Mouse (Mus musculus) MEL (cell line): ENCODE results near the gene Cnih3. TPM values are rescaled to one million over a fixed set of nuclear protein-coding genes. Genes with fewer than 3 reads are reported as not detected.

Source experiments
- DNase-seq: peaks from one replicate; pipeline ENCODE4 v3.0.0; 2011; ENCODE audit warnings: low read depth, low spot score
- H3K27ac ChIP-seq: 2 replicates; pipeline ENCODE4 v1.5.1; 2012; ENCODE audit warnings: low read depth, mild to moderate bottlenecking, control low read depth, low read length, moderate library complexity; ENCODE audit not compliant: control insufficient read depth
- H3K27me3 ChIP-seq, 2 experiments: fragments of 150-350 bp in 1 of 2; sonication (generic) in 1 of 2; 2 replicates each; pipeline ENCODE4 v1.6.1; 2012; ENCODE audit warnings: low read length in 2 of 2, mild to moderate bottlenecking in 2 of 2, improper control_type of control experiment in 1 of 2, moderate library complexity in 1 of 2; ENCODE audit not compliant: insufficient read depth in 2 of 2, control insufficient read depth in 1 of 2
- H3K36me3 ChIP-seq, 2 experiments: 2 replicates each; pipeline ENCODE4 v1.6.1; 2012 to 2014; ENCODE audit warnings: low read length in 2 of 2, improper control_type of control experiment in 1 of 2, inconsistent platforms in 1 of 2, mild to moderate bottlenecking in 1 of 2; ENCODE audit not compliant: insufficient read depth in 2 of 2, control insufficient read depth in 1 of 2
- H3K4me1 ChIP-seq, 2 experiments: fragments of 150-350 bp in 1 of 2; sonication (generic) in 1 of 2; 2 replicates each; pipeline ENCODE4 v1.6.1; 2012; ENCODE audit warnings: low read length in 2 of 2, improper control_type of control experiment in 1 of 2, mild to moderate bottlenecking in 1 of 2; ENCODE audit not compliant: insufficient read depth in 2 of 2, control insufficient read depth in 1 of 2
- H3K4me3 ChIP-seq, 2 experiments: fragments of 150-350 bp in 1 of 2; sonication (generic) in 1 of 2; 2 replicates each; pipeline ENCODE4 v1.5.1; 2012; ENCODE audit warnings: low read depth in 2 of 2, low read length in 2 of 2, mild to moderate bottlenecking in 2 of 2, moderate library complexity in 2 of 2, control low read depth in 1 of 2, improper control_type of control experiment in 1 of 2; ENCODE audit not compliant: control insufficient read depth in 1 of 2, insufficient read depth in 1 of 2
- H3K79me2 ChIP-seq: 2 replicates; pipeline ENCODE4 v1.6.1; 2012; ENCODE audit warnings: mild to moderate bottlenecking, low read length, moderate library complexity; ENCODE audit not compliant: control insufficient read depth, poor library complexity, insufficient read depth
- H3K9ac ChIP-seq: 2 replicates; pipeline ENCODE4 v1.6.1; 2012; ENCODE audit warnings: low read depth, mild to moderate bottlenecking, control low read depth, low read length, moderate library complexity; ENCODE audit not compliant: control insufficient read depth, poor library complexity, severe bottlenecking
- H3K9me3 ChIP-seq: fragments of 150-350 bp; sonication (generic); replicated peaks from 2 replicates; pipeline ENCODE4 v1.6.1; 2012; ENCODE audit warnings: mild to moderate bottlenecking, low read length, improper control_type of control experiment, moderate library complexity; ENCODE audit not compliant: insufficient read depth
- CTCF ChIP-seq, 3 experiments: IDR thresholded peaks in 2 of 3; conservative IDR thresholded peaks in 1 of 3; 2 replicates each; pipeline ENCODE4 v1.5.1; 2011 to 2012; ENCODE audit warnings: low read length in 3 of 3, low read depth in 2 of 3, mild to moderate bottlenecking in 2 of 3, improper control_type of control experiment in 1 of 3, inconsistent platforms in 1 of 3, mixed read lengths in 1 of 3, moderate library complexity in 1 of 3; ENCODE audit not compliant: control insufficient read depth in 1 of 3, insufficient read depth in 1 of 3, poor library complexity in 1 of 3, severe bottlenecking in 1 of 3
- E2F4 ChIP-seq: IDR thresholded peaks from 2 replicates; pipeline ENCODE4 v1.6.1; 2011; ENCODE audit warnings: low read depth, low read length, improper control_type of control experiment, borderline replicate concordance
- ELF1 ChIP-seq: IDR thresholded peaks from 2 replicates; pipeline ENCODE4 v1.6.1; 2014; ENCODE audit warnings: low read depth, mild to moderate bottlenecking, inconsistent platforms, low read length, improper control_type of control experiment, moderate library complexity
- GABPA ChIP-seq: IDR thresholded peaks from 2 replicates; pipeline ENCODE4 v1.6.1; 2012; ENCODE audit warnings: low read depth, mild to moderate bottlenecking, inconsistent platforms, low read length, improper control_type of control experiment, moderate library complexity
- HCFC1 ChIP-seq: IDR thresholded peaks from 2 replicates; pipeline ENCODE4 v1.6.1; 2012; ENCODE audit warnings: low read depth, mild to moderate bottlenecking, inconsistent platforms, low read length, improper control_type of control experiment, moderate library complexity
- KAT2A ChIP-seq: conservative IDR thresholded peaks from 2 replicates; pipeline ENCODE4 v1.6.1; 2012; ENCODE audit warnings: low read depth, low read length, improper control_type of control experiment, inconsistent platforms
- MAFK ChIP-seq: IDR thresholded peaks from 2 replicates; pipeline ENCODE4 v1.6.1; 2011; ENCODE audit warnings: low read depth, mild to moderate bottlenecking, low read length, improper control_type of control experiment, borderline replicate concordance
- MAX ChIP-seq: IDR thresholded peaks from 2 replicates; pipeline ENCODE4 v1.6.1; 2011; ENCODE audit warnings: low read length, improper control_type of control experiment
- NELFE ChIP-seq: IDR thresholded peaks from 2 replicates; pipeline ENCODE4 v1.6.1; 2011; ENCODE audit warnings: low read depth, low read length, improper control_type of control experiment
- NRF1 ChIP-seq: IDR thresholded peaks from 2 replicates; pipeline ENCODE4 v1.6.1; 2014; ENCODE audit warnings: low read depth, mild to moderate bottlenecking, inconsistent platforms, low read length, improper control_type of control experiment, moderate library complexity; ENCODE audit not compliant: poor library complexity, insufficient read depth, severe bottlenecking
- SIN3A ChIP-seq: IDR thresholded peaks from 2 replicates; pipeline ENCODE4 v1.6.1; 2012; ENCODE audit warnings: low read length, improper control_type of control experiment, inconsistent platforms
- USF1 ChIP-seq: IDR thresholded peaks from 2 replicates; pipeline ENCODE4 v1.6.1; 2014; ENCODE audit warnings: low read depth, mild to moderate bottlenecking, inconsistent platforms, low read length, improper control_type of control experiment, moderate library complexity
- ZMIZ1 ChIP-seq: IDR thresholded peaks from 2 replicates; pipeline ENCODE4 v1.6.1; 2012; ENCODE audit warnings: low read depth, mild to moderate bottlenecking, inconsistent platforms, low read length, improper control_type of control experiment, moderate library complexity
- ZNF384 ChIP-seq: IDR thresholded peaks from 2 replicates; pipeline ENCODE4 v1.6.1; 2012; ENCODE audit warnings: low read depth, mild to moderate bottlenecking, inconsistent platforms, low read length, improper control_type of control experiment
- polyA plus RNA-seq, 2 experiments: library from polyadenylated mRNA; stranded (reverse) in 1 of 2; unstranded in 1 of 2; fragments of >175 nt in 1 of 2; fragments of >200 nt in 1 of 2; gene quantifications; 2 replicates each; pipeline versions ENCODE4 v1.2.1 to v1.2.4; 2012; ENCODE audit warnings: low replicate concordance in 2 of 2, low read depth in 1 of 2; ENCODE audit not compliant: insufficient read length in 2 of 2, insufficient read depth in 1 of 2, missing spikeins in 1 of 2
- total RNA-seq: library from RNA; depleted of rRNA; stranded (reverse); fragments of 300-350 nt; gene quantifications from 2 replicates; pipeline ENCODE4 v1.2.3, GENCODE M21; 2012

Cnih3 gene
- total and polyA plus RNA-seq, 3 experiments, result not detected

GRCm38 (mm10) chr1:181381410-181382010 is 29.1 kb downstream of the Cnih3 start (continued):
- TF ChIP-seq GABPA (no peak), SIN3A (no peak)

- H3K27me3 ChIP-seq, result peaks cover 0 to 4% of the 10 kb centered on the region in 2 experiments; a peak in 2 of 4 replicates
Observed at GRCm38 (mm10) chr1:181389264-181389663, 36.8 kb downstream of the Cnih3 start.

GRCm38 (mm10) chr1:181392489-181392888 is 40.1 kb downstream of the Cnih3 start:
- TF ChIP-seq HCFC1 (no peak), NELFE (no peak), KAT2A (no peak), CTCF (IDR thresholded peaks at IDR 0.05 in 2 of 3, conservative IDR thresholded peaks at IDR 0.05 in 1 of 3; ENCODE audit: control insufficient read depth in 1 of 3, insufficient read depth in 1 of 3, low read depth in 2 of 3, low read length in 3 of 3, poor library complexity in 1 of 3, severe bottlenecking in 1 of 3) (no peak), E2F4 (no peak), ELF1 (no peak), ZMIZ1 (no peak), GABPA (no peak)
- Histone ChIP-seq H3K27ac (no peak overlapping the region), H3K4me3 (no peak overlapping the region), H3K27me3 (peaks cover 0 to 4% of the 10 kb centered on the region in 2 experiments; a peak in 1 of 4 replicates), H3K9me3 (no peaks in the 10 kb centered on the region), H3K79me2 (no peaks in the 10 kb centered on the region), H3K36me3 (no peaks in the 10 kb centered on the region), H3K4me1 (no peaks in the 10 kb centered on the region), H3K9ac (no peak overlapping the region)
- no peak for DNase-seq

More at GRCm38 (mm10) chr1:181389264-181389663, 36.8 kb downstream of the Cnih3 start:
- Histone ChIP-seq H3K4me3 (no peak overlapping the region), H3K27ac (no peak overlapping the region), H3K4me1 (no peaks in the 10 kb centered on the region), H3K79me2 (no peaks in the 10 kb centered on the region), H3K36me3 (no peaks in the 10 kb centered on the region), H3K9me3 (no peaks in the 10 kb centered on the region), H3K9ac (no peak overlapping the region)
- DNase-seq, result no peak
- TF ChIP-seq ZMIZ1 (no peak), MAX (no peak), ZNF384 (no peak), NELFE (no peak), NRF1 (no peak), MAFK (no peak), USF1 (no peak), ELF1 (no peak)
